Mouse (Mus musculus) forebrain, embryonic 16.5 days (tissue): ENCODE results near the gene Mroh8. TPM values are rescaled to one million over a fixed set of nuclear protein-coding genes. Genes with fewer than 3 reads are reported as not detected.

Experiments
- ATAC-seq: fragments of 200-750 bp; cut with Nextera tagmentation; 2 replicates; pipeline ENCODE4 v1.8.0; 2017; ENCODE audit warnings: mild to moderate bottlenecking, moderate library complexity
- H3K27ac ChIP-seq: fragments of 300-500 bp; sonication (generic); 2 replicates; pipeline ENCODE4 v1.5.1; 2014; ENCODE audit warnings: low read length, control low read depth
- H3K27me3 ChIP-seq: fragments of 300-500 bp; sonication (generic); replicated peaks from 2 replicates; pipeline ENCODE4 v1.6.1; 2014; ENCODE audit warnings: low read length; ENCODE audit not compliant: control insufficient read depth, insufficient read depth
- H3K36me3 ChIP-seq: fragments of 300-500 bp; sonication (generic); 2 replicates; pipeline ENCODE4 v1.6.1; 2014; ENCODE audit not compliant: control insufficient read depth, insufficient read depth
- H3K4me1 ChIP-seq: fragments of 300-500 bp; sonication (generic); replicated peaks from 2 replicates; pipeline ENCODE4 v1.6.1; 2014; ENCODE audit warnings: low read length; ENCODE audit not compliant: control insufficient read depth, insufficient read depth
- H3K4me2 ChIP-seq: fragments of 300-500 bp; sonication (generic); 2 replicates; pipeline ENCODE4 v1.6.1; 2014; ENCODE audit warnings: mild to moderate bottlenecking, low read length, control low read depth
- H3K4me3 ChIP-seq: fragments of 300-500 bp; sonication (generic); replicated peaks from 2 replicates; pipeline ENCODE4 v1.5.1; 2014; ENCODE audit warnings: mild to moderate bottlenecking, low read length, control low read depth
- H3K9ac ChIP-seq: fragments of 300-500 bp; sonication (generic); replicated peaks from 2 replicates; pipeline ENCODE4 v1.6.1; 2014; ENCODE audit warnings: low read depth, low read length, control low read depth
- H3K9me3 ChIP-seq: fragments of 300-500 bp; sonication (generic); 2 replicates; pipeline ENCODE4 v1.6.1; 2016; ENCODE audit warnings: low read length; ENCODE audit not compliant: control insufficient read depth
- WGBS: fragments of 180-500 bp; shearing (Covaris S2); extraction: QIAGEN DNeasy Blood & Tissue Kit; methylation state at CpG from one replicate; pipeline ENCODE4 v1.1.7; 2014; 5-methylcytosine and 5-hydroxymethylcytosine counted together
- polyA plus RNA-seq: library from polyadenylated mRNA; unstranded; fragments of >200 nt; fragmentation: Nextera tagmentation; extraction: Ambion mirVana; gene quantifications from 2 replicates; pipeline ENCODE4 v1.2.1, GENCODE M21; 2015

The Mroh8 gene
- polyA plus RNA-seq, 1 experiment from 2014 or later: 0.20 TPM

- Histone ChIP-seq H3K4me1 (no peaks in the 10 kb centered on the region), H3K9me3 (no peaks in the 10 kb centered on the region), H3K27me3 (no peaks in the 10 kb centered on the region), H3K4me2 (no peak overlapping the region), H3K9ac (no peak overlapping the region), H3K4me3 (no peak overlapping the region), H3K36me3 (peaks cover 15% of the 10 kb centered on the region), H3K27ac (no peak overlapping the region)
- 88% methylated on average over 4 of the region's 4 CpGs for WGBS
- no peak for ATAC-seq
These were observed 92.1 kb downstream of the Mroh8 start for GRCm38 (mm10) chr2:157187223-157187622.

DNA sequence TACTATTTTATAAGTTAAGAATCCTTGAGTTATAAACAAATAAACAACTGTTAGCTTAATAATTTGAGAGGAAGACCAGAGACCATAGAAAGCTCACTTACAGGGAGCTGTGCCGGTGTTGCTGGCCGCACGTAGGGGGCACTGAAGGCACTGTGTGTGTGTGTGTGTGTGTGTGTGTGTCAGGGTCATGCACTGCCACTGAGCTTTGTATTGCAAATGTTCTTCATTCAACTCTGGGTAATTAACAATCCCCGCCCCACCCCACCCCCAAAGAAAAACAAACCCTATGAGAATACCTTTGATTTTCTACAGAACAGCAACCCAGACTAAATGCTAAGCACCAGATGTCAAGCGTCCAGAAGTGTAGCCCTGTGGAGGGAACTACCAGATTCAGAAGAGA is 92.8 kb downstream of the Mroh8 start:
- Histone ChIP-seq H3K27me3 (no peaks in the 10 kb centered on the region), H3K4me2 (no peak overlapping the region), H3K9me3 (no peaks in the 10 kb centered on the region), H3K4me1 (no peaks in the 10 kb centered on the region), H3K27ac (no peak overlapping the region), H3K9ac (no peak overlapping the region), H3K4me3 (no peak overlapping the region), H3K36me3 (peaks cover 13% of the 10 kb centered on the region; the same call in 1 of the 2 replicates)
- WGBS: 29% methylated on average over 5 of the region's 5 CpGs
- no peak for ATAC-seq

- Histone ChIP-seq H3K27me3 (no peaks in the 10 kb centered on the region), H3K4me3 (no peak overlapping the region), H3K9me3 (no peaks in the 10 kb centered on the region), H3K9ac (no peak overlapping the region), H3K4me1 (no peaks in the 10 kb centered on the region), H3K27ac (no peak overlapping the region), H3K4me2 (no peak overlapping the region), H3K36me3 (peaks cover 6% of the 10 kb centered on the region; the same call in 1 of the 2 replicates)
- WGBS: 92% methylated on average over 13 of the region's 13 CpGs
- no peak for ATAC-seq
These were observed 94.2 kb downstream of the Mroh8 start for GRCm38 (mm10) chr2:157185022-157185660.

- Histone ChIP-seq H3K4me2 (no peak overlapping the region), H3K9ac (no peak overlapping the region), H3K9me3 (no peaks in the 10 kb centered on the region), H3K27me3 (no peaks in the 10 kb centered on the region), H3K4me1 (no peaks in the 10 kb centered on the region), H3K36me3 (peaks cover 9% of the 10 kb centered on the region), H3K4me3 (no peak overlapping the region), H3K27ac (no peak overlapping the region)
- WGBS: 92% methylated on average over 6 of the region's 6 CpGs
- ATAC-seq: no peak
These were observed 101.2 kb downstream of the Mroh8 start for GRCm38 (mm10) chr2:157178167-157178566.

- Histone ChIP-seq H3K4me1 (no peaks in the 10 kb centered on the region), H3K4me2 (no peak overlapping the region), H3K4me3 (no peak overlapping the region), H3K27ac (no peak overlapping the region), H3K36me3 (peaks cover 9% of the 10 kb centered on the region), H3K27me3 (no peaks in the 10 kb centered on the region), H3K9me3 (no peaks in the 10 kb centered on the region), H3K9ac (no peak overlapping the region)
- 91% methylated on average over 3 of the region's 3 CpGs for WGBS
- no peak for ATAC-seq
These were observed 103.1 kb downstream of the Mroh8 start for GRCm38 (mm10) chr2:157176248-157176647.

DNA sequence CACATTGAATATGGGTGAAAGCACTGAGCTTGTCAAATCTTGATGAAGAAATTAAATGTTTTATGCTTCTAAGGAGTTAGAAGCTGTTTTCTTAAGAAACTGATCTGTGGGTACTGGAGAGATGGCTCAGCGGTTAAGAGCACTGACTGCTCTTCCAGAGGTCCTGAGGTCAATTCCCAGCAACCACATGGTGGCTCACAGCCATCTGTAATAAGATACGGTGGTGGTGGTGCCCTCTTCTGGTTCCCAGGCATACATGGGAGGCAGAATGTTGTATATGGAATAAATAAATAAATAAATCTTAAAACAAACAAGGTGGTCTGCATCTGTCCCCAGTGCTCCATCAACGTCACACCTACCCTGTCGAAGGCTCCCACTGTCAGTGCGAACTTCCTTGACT is 104.9 kb downstream of the Mroh8 start:
- WGBS: 85% methylated on average over 5 of the region's 5 CpGs
- no peaks in the 10 kb centered on the region for H3K27me3 ChIP-seq
- no peak overlapping the region for H3K4me3 ChIP-seq
- ATAC-seq: no peak
- H3K9ac ChIP-seq: no peak overlapping the region
- peaks cover 3% of the 10 kb centered on the region; the same call in 1 of the 2 replicates for H3K4me1 ChIP-seq
- H3K4me2 ChIP-seq: no peak overlapping the region
- no peaks in the 10 kb centered on the region for H3K9me3 ChIP-seq
- peaks cover 9% of the 10 kb centered on the region for H3K36me3 ChIP-seq
- no peak overlapping the region for H3K27ac ChIP-seq

- peaks cover 9% of the 10 kb centered on the region for H3K36me3 ChIP-seq
- 95% methylated on average over 6 of the region's 6 CpGs for WGBS
- peaks cover 3% of the 10 kb centered on the region; the same call in 1 of the 2 replicates for H3K4me1 ChIP-seq
- H3K27ac ChIP-seq: no peak overlapping the region
- no peak for ATAC-seq
- H3K9ac ChIP-seq: no peak overlapping the region
- H3K27me3 ChIP-seq: no peaks in the 10 kb centered on the region
- H3K4me3 ChIP-seq: no peak overlapping the region
- H3K4me2 ChIP-seq: no peak overlapping the region
- no peaks in the 10 kb centered on the region for H3K9me3 ChIP-seq
These were observed 105.8 kb downstream of the Mroh8 start for GRCm38 (mm10) chr2:157173555-157173954.

DNA sequence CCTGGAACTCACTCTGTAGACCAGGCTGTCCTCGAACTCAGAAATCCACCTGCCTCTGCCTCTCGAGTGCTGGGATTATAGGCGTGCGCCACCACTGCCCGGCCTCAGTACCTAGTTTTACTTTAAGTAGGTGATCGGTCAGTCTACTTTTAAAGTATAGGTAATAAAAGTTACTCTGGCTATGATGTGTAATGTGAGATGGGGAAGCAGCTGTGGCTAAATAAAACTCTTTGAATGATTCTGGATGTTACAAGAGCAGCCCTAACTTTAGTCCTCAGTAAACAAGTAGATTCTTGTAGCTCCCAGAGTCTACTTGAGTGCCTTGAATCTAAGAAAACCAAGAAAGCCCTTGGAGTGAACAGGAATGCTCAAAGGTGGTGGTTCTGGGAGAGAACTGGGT is 106.4 kb downstream of the Mroh8 start:
- WGBS: 96% methylated on average over 6 of the region's 6 CpGs
- no peak overlapping the region for H3K27ac ChIP-seq
- no peaks in the 10 kb centered on the region for H3K27me3 ChIP-seq
- peaks cover 9% of the 10 kb centered on the region for H3K36me3 ChIP-seq
- H3K9me3 ChIP-seq: no peaks in the 10 kb centered on the region
- no peak overlapping the region for H3K4me2 ChIP-seq
- H3K4me3 ChIP-seq: no peak overlapping the region
- peaks cover 3% of the 10 kb centered on the region; the same call in 1 of the 2 replicates for H3K4me1 ChIP-seq
- no peak for ATAC-seq
- H3K9ac ChIP-seq: no peak overlapping the region

DNA sequence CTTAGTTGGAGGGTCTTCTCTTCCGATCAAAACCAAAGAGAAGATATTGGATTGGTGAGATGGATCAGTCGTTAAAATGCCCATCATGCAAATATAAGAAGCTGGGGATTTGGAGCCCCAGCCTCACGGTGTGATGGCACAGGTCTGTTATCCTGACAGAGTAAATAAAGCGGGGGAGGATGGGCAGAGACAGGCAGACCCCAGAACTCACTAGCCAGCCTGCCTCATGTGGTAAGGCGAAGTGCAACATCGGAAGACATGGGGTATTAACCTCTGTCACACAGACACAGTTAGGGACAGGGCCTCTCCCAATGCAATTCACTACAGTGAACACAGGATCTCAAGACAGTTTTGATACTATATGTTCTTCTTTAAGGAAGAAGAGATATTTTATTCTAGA is 108.7 kb downstream of the Mroh8 start:
- H3K27ac ChIP-seq: no peak overlapping the region
- H3K9ac ChIP-seq: no peak overlapping the region
- H3K9me3 ChIP-seq: no peaks in the 10 kb centered on the region
- peaks cover 3% of the 10 kb centered on the region; the same call in 1 of the 2 replicates for H3K4me1 ChIP-seq
- WGBS: 52% methylated on average over 6 of the region's 6 CpGs
- H3K36me3 ChIP-seq: peaks cover 7% of the 10 kb centered on the region; the same call in 1 of the 2 replicates
- no peak for ATAC-seq
- no peaks in the 10 kb centered on the region for H3K27me3 ChIP-seq
- H3K4me3 ChIP-seq: no peak overlapping the region
- no peak overlapping the region for H3K4me2 ChIP-seq
